Mouse (Mus musculus): Measurements from ENCODE around the gene Kif14. TPM values are rescaled to one million over a fixed set of nuclear protein-coding genes. Genes with fewer than 3 reads are reported as not detected.
"Not testable (repeated sequence)": the region's sequence is repeated elsewhere in the genome, so short reads cannot be mapped to it uniquely, and the experiment has no call there.

The Kif14 gene
- total RNA-seq, 2 experiments from 2014 or later: 0.18 to 0.31 TPM

- intact Hi-C loops (cut with DNase I): loop anchor here (2.0 to 10.0 kb wide), 2 partner anchors 675 to 1495 kb away; no protein-coding TSS in a partner anchor
- no peak for DNase-seq (ENCODE audit: low spot score)
Observed at GRCm38 (mm10) chr1:136550285-136550684, 84.1 kb downstream of the Kif14 start.

- intact Hi-C loops (cut with DNase I): loop anchor here (1.0 to 10.0 kb wide), 3 partner anchors 198 to 1494 kb away; no protein-coding TSS in a partner anchor
Observed at GRCm38 (mm10) chr1:136550851-136551540, 84.9 kb downstream of the Kif14 start.

GRCm38 (mm10) chr1:136554686-136555085 lies 88.5 kb downstream of the Kif14 start:
- DNase-seq (ENCODE audit: low spot score): no peak
- intact Hi-C loops (cut with DNase I): loop anchor here (10.0 kb wide), 1 partner anchor 1490 kb away; no protein-coding TSS in a partner anchor

More at GRCm38 (mm10) chr1:136550851-136551540, 84.9 kb downstream of the Kif14 start:
- peak; percentile 31 for DNase-seq (ENCODE audit: low spot score)

- DNase-seq (ENCODE audit: low spot score): no peak
- intact Hi-C loops (cut with DNase I): loop anchor here (10.0 kb wide), 1 partner anchor 1489 kb away; no protein-coding TSS in a partner anchor
Observed at GRCm38 (mm10) chr1:136555892-136556291, 89.7 kb downstream of the Kif14 start.

GRCm38 (mm10) chr1:136556643-136557042 lies 90.5 kb downstream of the Kif14 start:
- not testable (repeated sequence) for DNase-seq (ENCODE audit: low spot score)
- intact Hi-C loops (cut with DNase I): loop anchor here (10.0 kb wide), 1 partner anchor 1488 kb away; no protein-coding TSS in a partner anchor

- intact Hi-C loops (cut with DNase I): loop anchor here (10.0 kb wide), 1 partner anchor 1487 kb away; no protein-coding TSS in a partner anchor
- no peak for DNase-seq (ENCODE audit: low spot score)
Observed at GRCm38 (mm10) chr1:136557436-136557835, 91.3 kb downstream of the Kif14 start.

GRCm38 (mm10) chr1:136558762-136559161 lies 92.6 kb downstream of the Kif14 start:
- no peak for DNase-seq (ENCODE audit: low spot score)
- intact Hi-C loops (cut with DNase I): loop anchor here (10.0 kb wide), 1 partner anchor 1486 kb away; no protein-coding TSS in a partner anchor

GRCm38 (mm10) chr1:136559284-136559683 lies 93.1 kb downstream of the Kif14 start:
- intact Hi-C loops (cut with DNase I): loop anchor here (10.0 kb wide), 1 partner anchor 1486 kb away; no protein-coding TSS in a partner anchor
- no peak for DNase-seq (ENCODE audit: low spot score)

- intact Hi-C loops (cut with DNase I): loop anchor here (10.0 kb wide), 1 partner anchor 1485 kb away; no protein-coding TSS in a partner anchor
- DNase-seq (ENCODE audit: low spot score): no peak
Observed at GRCm38 (mm10) chr1:136559774-136560173, 93.6 kb downstream of the Kif14 start.

GRCm38 (mm10) chr1:136561823-136562222 lies 95.7 kb downstream of the Kif14 start:
- intact Hi-C loops (cut with DNase I): no loop called here
- DNase-seq (ENCODE audit: low spot score): no peak

GRCm38 (mm10) chr1:136563149-136563548 lies 97.0 kb downstream of the Kif14 start:
- intact Hi-C loops (cut with DNase I): no loop called here
- no peak for DNase-seq (ENCODE audit: low spot score)

- no peak for DNase-seq (ENCODE audit: low spot score)
- intact Hi-C loops (cut with DNase I): no loop called here
Observed at GRCm38 (mm10) chr1:136564963-136565362, 98.8 kb downstream of the Kif14 start.

- DNase-seq (ENCODE audit: low spot score): no peak
- intact Hi-C loops (cut with DNase I): no loop called here
Observed at GRCm38 (mm10) chr1:136566386-136566785, 100.2 kb downstream of the Kif14 start.

- intact Hi-C loops (cut with DNase I): no loop called here
Observed at GRCm38 (mm10) chr1:136567641-136568040, 101.5 kb downstream of the Kif14 start.

GRCm38 (mm10) chr1:136568738-136569194 lies 102.6 kb downstream of the Kif14 start:
- intact Hi-C loops (cut with DNase I): no loop called here
- DNase-seq (ENCODE audit: low spot score): no peak

More at GRCm38 (mm10) chr1:136567641-136568040, 101.5 kb downstream of the Kif14 start:
- DNase-seq (ENCODE audit: low spot score): no peak

GRCm38 (mm10) chr1:136569206-136569605 lies 103.1 kb downstream of the Kif14 start:
- intact Hi-C loops (cut with DNase I): no loop called here
- DNase-seq (ENCODE audit: low spot score): no peak

GRCm38 (mm10) chr1:136569626-136570297 lies 103.6 kb downstream of the Kif14 start:
- intact Hi-C loops (cut with DNase I): no loop called here
- no peak for DNase-seq (ENCODE audit: low spot score)

- DNase-seq (ENCODE audit: low spot score): no peak
- intact Hi-C loops (cut with DNase I): no loop called here
Observed at GRCm38 (mm10) chr1:136570298-136570653, 104.1 kb downstream of the Kif14 start.

GRCm38 (mm10) chr1:136570976-136571375 lies 104.8 kb downstream of the Kif14 start:
- DNase-seq (ENCODE audit: low spot score): no peak
- intact Hi-C loops (cut with DNase I): no loop called here

- intact Hi-C loops (cut with DNase I): no loop called here
Observed at GRCm38 (mm10) chr1:136571530-136571929, 105.4 kb downstream of the Kif14 start.

More at GRCm38 (mm10) chr1:136571530-136571929, 105.4 kb downstream of the Kif14 start:
- DNase-seq (ENCODE audit: low spot score): no peak
